Mouse (Mus musculus) heart, postnatal 0 days (tissue): ENCODE measurements around the gene Capg. TPM values are rescaled to one million over a fixed set of nuclear protein-coding genes. Genes with fewer than 3 reads are reported as not detected.
"Not testable (repeated sequence)": the region's sequence is repeated elsewhere in the genome, so short reads cannot be mapped to it uniquely, and the experiment has no call there.

Source experiments
- ATAC-seq: fragments of 200-750 bp; cut with Nextera tagmentation; 2 replicates; pipeline ENCODE4 v1.8.0; 2017; ENCODE audit warnings: low read depth, moderate number of reproducible peaks, moderate library complexity; ENCODE audit not compliant: insufficient read depth
- DNase-seq: peaks from one replicate; pipeline ENCODE4 v3.0.0-alpha.2; 2016; ENCODE audit warnings: low spot score
- H3K27ac ChIP-seq: fragments of 300-500 bp; sonication (generic); 2 replicates; pipeline ENCODE4 v1.5.1; 2014; ENCODE audit warnings: low read depth, mild to moderate bottlenecking
- H3K27me3 ChIP-seq: fragments of 300-500 bp; sonication (generic); 2 replicates; pipeline ENCODE4 v1.6.1; 2014; ENCODE audit warnings: low read length, mixed read lengths; ENCODE audit not compliant: control insufficient read depth, insufficient read depth
- H3K36me3 ChIP-seq: fragments of 300-500 bp; sonication (generic); replicated peaks from 2 replicates; pipeline ENCODE4 v1.6.1; 2014; ENCODE audit warnings: low read length, mixed read lengths; ENCODE audit not compliant: control insufficient read depth, insufficient read depth
- H3K4me1 ChIP-seq: fragments of 300-500 bp; sonication (generic); 2 replicates; pipeline ENCODE4 v1.6.1; 2014; ENCODE audit warnings: antibody characterized with exemption; ENCODE audit not compliant: control insufficient read depth, insufficient read depth
- H3K4me2 ChIP-seq: fragments of 300-500 bp; sonication (generic); 2 replicates; pipeline ENCODE4 v1.6.1; 2014; ENCODE audit warnings: low read depth, mild to moderate bottlenecking, low read length, moderate library complexity
- H3K4me3 ChIP-seq: fragments of 300-500 bp; sonication (generic); 2 replicates; pipeline ENCODE4 v1.5.1; 2014; ENCODE audit warnings: low read depth, low read length
- H3K9ac ChIP-seq: fragments of 300-500 bp; sonication (generic); replicated peaks from 2 replicates; pipeline ENCODE4 v1.6.1; 2014; ENCODE audit warnings: low read depth, low read length, mixed read lengths
- H3K9me3 ChIP-seq: fragments of 300-500 bp; sonication (generic); replicated peaks from 2 replicates; pipeline ENCODE4 v1.6.1; 2016; ENCODE audit warnings: low read length; ENCODE audit not compliant: control insufficient read depth
- CTCF ChIP-seq: IDR thresholded peaks from 2 replicates; pipeline ENCODE4 v1.5.1; 2016; ENCODE audit warnings: antibody characterized with exemption, control low read depth, low read depth
- EP300 ChIP-seq: IDR thresholded peaks from 2 replicates; pipeline ENCODE4 v1.6.1; 2016; ENCODE audit warnings: antibody characterized with exemption, low read depth
- WGBS: fragments of 180-500 bp; shearing (Covaris S2); extraction: QIAGEN DNeasy Blood & Tissue Kit; methylation state at CpG from one replicate; pipeline ENCODE4 v1.1.7; 2014; 5-methylcytosine and 5-hydroxymethylcytosine counted together
- polyA plus RNA-seq: library from polyadenylated mRNA; unstranded; fragments of >200 nt; fragmentation: Nextera tagmentation; extraction: Ambion mirVana; gene quantifications from 2 replicates; pipeline ENCODE4 v1.2.1, GENCODE M21; 2015
- total RNA-seq: library from RNA; depleted of rRNA; stranded (reverse); fragments of >200 nt; gene quantifications from 2 replicates; pipeline ENCODE4 v1.2.3, GENCODE M21; 2014; ENCODE audit warnings: low replicate concordance

The Capg gene
- total and polyA plus RNA-seq, 2 experiments from 2014 or later, result 25.9 to 53.6 TPM

GRCm38 (mm10) chr6:72522288-72522687 lies 21.9 kb upstream of the Capg start:
- no peak for DNase-seq

GRCm38 (mm10) chr6:72523222-72523621 lies 21.0 kb upstream of the Capg start:
- Histone ChIP-seq H3K4me2 (no peak overlapping the region), H3K9me3 (no peaks in the 10 kb centered on the region), H3K4me1 (peaks cover 10% of the 10 kb centered on the region), H3K27me3 (no peaks in the 10 kb centered on the region), H3K36me3 (no peaks in the 10 kb centered on the region), H3K4me3 (no peak overlapping the region), H3K27ac (no peak overlapping the region), H3K9ac (no peak overlapping the region)
- 73% methylated on average over 4 of the region's 4 CpGs for WGBS
- no peak for ATAC-seq
- DNase-seq, result no peak
- TF ChIP-seq CTCF (no peak), EP300 (no peak)

More at GRCm38 (mm10) chr6:72522288-72522687, 21.9 kb upstream of the Capg start:
- Histone ChIP-seq H3K9ac (no peak overlapping the region), H3K9me3 (no peaks in the 10 kb centered on the region), H3K4me1 (peaks cover 10% of the 10 kb centered on the region), H3K27ac (no peak overlapping the region), H3K36me3 (no peaks in the 10 kb centered on the region), H3K27me3 (no peaks in the 10 kb centered on the region), H3K4me3 (no peak overlapping the region), H3K4me2 (no peak overlapping the region)
- no peak for TF ChIP-seq CTCF
- no peak for TF ChIP-seq EP300
- no peak for ATAC-seq
- 72% methylated on average over 5 of the region's 5 CpGs for WGBS

- no peak for ATAC-seq
- H3K27ac ChIP-seq, result no peak overlapping the region
- no peaks in the 10 kb centered on the region for H3K9me3 ChIP-seq
Measured at GRCm38 (mm10) chr6:72524160-72524559, 20.0 kb upstream of the Capg start.

GRCm38 (mm10) chr6:72527070-72527469 lies 17.1 kb upstream of the Capg start:
- H3K4me2 ChIP-seq, result no peak overlapping the region
- no peaks in the 10 kb centered on the region for H3K4me1 ChIP-seq
- no peak overlapping the region for H3K9ac ChIP-seq
- H3K27me3 ChIP-seq, result no peaks in the 10 kb centered on the region
- TF ChIP-seq CTCF, result no peak
- no peak for TF ChIP-seq EP300
- 70% methylated on average over 4 of the region's 4 CpGs for WGBS
- H3K36me3 ChIP-seq, result no peaks in the 10 kb centered on the region
- DNase-seq (no peak), ATAC-seq (no peak)
- no peaks in the 10 kb centered on the region for H3K9me3 ChIP-seq
- H3K4me3 ChIP-seq, result no peak overlapping the region
- H3K27ac ChIP-seq, result no peak overlapping the region

More at GRCm38 (mm10) chr6:72524160-72524559, 20.0 kb upstream of the Capg start:
- 71% methylated on average over 2 of the region's 2 CpGs for WGBS
- no peak for DNase-seq
- no peaks in the 10 kb centered on the region for H3K36me3 ChIP-seq
- no peak overlapping the region for H3K4me3 ChIP-seq
- peaks cover 10% of the 10 kb centered on the region for H3K4me1 ChIP-seq
- no peaks in the 10 kb centered on the region for H3K27me3 ChIP-seq
- no peak overlapping the region for H3K9ac ChIP-seq
- no peak for TF ChIP-seq EP300
- H3K4me2 ChIP-seq, result no peak overlapping the region

- H3K9me3 ChIP-seq, result no peaks in the 10 kb centered on the region
- TF ChIP-seq EP300 (no peak), CTCF (no peak)
- DNase-seq, result peak; percentile 30
Measured at GRCm38 (mm10) chr6:72528410-72529151, 15.6 kb upstream of the Capg start.

GRCm38 (mm10) chr6:72532580-72532979 lies 11.6 kb upstream of the Capg start:
- DNase-seq, result no peak
- 0 out of 2 replicates have a peak, but pooled peaks cover 6% of the 10 kb centered on the region for H3K4me1 ChIP-seq
- 76% methylated on average over 4 of the region's 4 CpGs for WGBS
- no peak overlapping the region for H3K4me2 ChIP-seq
- no peaks in the 10 kb centered on the region for H3K9me3 ChIP-seq
- H3K4me3 ChIP-seq, result no peak overlapping the region
- H3K36me3 ChIP-seq, result no peaks in the 10 kb centered on the region
- H3K9ac ChIP-seq, result no peak overlapping the region
- H3K27ac ChIP-seq, result no peak overlapping the region
- no peaks in the 10 kb centered on the region for H3K27me3 ChIP-seq
- TF ChIP-seq CTCF (no peak), EP300 (no peak)
- no peak for ATAC-seq

More at GRCm38 (mm10) chr6:72528410-72529151, 15.6 kb upstream of the Capg start:
- Histone ChIP-seq H3K4me3 (no peak overlapping the region), H3K9ac (no peak overlapping the region), H3K4me2 (no peak overlapping the region), H3K36me3 (no peaks in the 10 kb centered on the region), H3K4me1 (0 out of 2 replicates have a peak, but pooled peaks cover 6% of the 10 kb centered on the region), H3K27ac (no peak overlapping the region; the same call in 1 of the 2 replicates), H3K27me3 (no peaks in the 10 kb centered on the region)
- WGBS, result 66% methylated on average over 10 of the region's 10 CpGs
- no peak for ATAC-seq

GRCm38 (mm10) chr6:72533555-72533954 lies 10.6 kb upstream of the Capg start:
- H3K4me1 ChIP-seq, H3K4me2 ChIP-seq, H3K9ac ChIP-seq, H3K27me3 ChIP-seq, H3K9me3 ChIP-seq, H3K27ac ChIP-seq, H3K36me3 ChIP-seq, H3K4me3 ChIP-seq: not testable (repeated sequence)
- ATAC-seq (peak; percentile 49), DNase-seq (peak; percentile 36)
- 24% methylated on average over 1 of the region's 1 CpGs for WGBS
